Comparison of ENCODE assay signal across 28 mouse cellular contexts in genomic region chr2:31111685-31112084, GRCm38 (mm10). TPM values are rescaled to one million over a fixed set of nuclear protein-coding genes. Genes with fewer than 3 reads are reported as not detected.
DNase-seq lines count a peak whose midpoint lies in the region; ATAC-seq and TF ChIP-seq lines count a peak whose summit lies in the region.
"Had no signal": no experiment of that assay in that cellular context is flagged by ENCODE, and none has a peak within 500 bp of the region (broad histone marks: within the 10 kb centered on the region; RNA-seq: fewer than 3 reads in every experiment).

No protein-coding gene starts in this region.

- intact Hi-C loops in heart, postnatal 10 days (cut with DNase I): no loop called here

- peak overlapping the region; percentile 55 for H3K27ac ChIP-seq in embryonic facial prominence, embryonic 13.5 days
- H3K27ac ChIP-seq in embryonic facial prominence, embryonic 10.5 days (replicated peaks): no peak overlapping the region
- H3K27ac ChIP-seq in heart, embryonic 16.5 days (ENCODE audit: low read length): peak overlapping the region; percentile 43; the same call in 1 of the 2 replicates
- 0 out of 2 replicates have a peak overlapping the region, but pooled peaks have one; percentile 8 for H3K27ac ChIP-seq in liver, postnatal 0 days (ENCODE audit: low read depth)
- H3K27ac ChIP-seq in liver, embryonic 11.5 days (ENCODE audit: low read depth, low read length): no peak overlapping the region
- H3K27ac ChIP-seq: heart, embryonic 10.5 days; hindbrain, embryonic 12.5 days; hindbrain, postnatal 0 days; intestine, embryonic 15.5 days; liver, embryonic 14.5 days; stomach, embryonic 15.5 days had no signal

- ATAC-seq in embryonic facial prominence, embryonic 13.5 days (ENCODE audit: insufficient number of reproducible peaks, insufficient read depth, low FRiP score, low TSS enrichment, low read depth): no peak
- ATAC-seq in heart, embryonic 16.5 days (replicated peaks; ENCODE audit: extremely low read depth, insufficient read depth, low FRiP score): no peak
- no peak for ATAC-seq in liver, postnatal 0 days
- ATAC-seq in liver, embryonic 11.5 days (replicated peaks; ENCODE audit: low FRiP score): no peak
- ATAC-seq: forebrain, embryonic 16.5 days; hindbrain, postnatal 0 days; intestine, embryonic 15.5 days; Patski had no signal

- H3K9ac ChIP-seq in embryonic facial prominence, embryonic 13.5 days: no peak overlapping the region
- no peak overlapping the region for H3K9ac ChIP-seq in heart, embryonic 16.5 days (ENCODE audit: low read length)
- no peak overlapping the region for H3K9ac ChIP-seq in liver, postnatal 0 days (replicated peaks)
- H3K9ac ChIP-seq in liver, embryonic 11.5 days (ENCODE audit: low read depth, low read length): no peak overlapping the region
- H3K9ac ChIP-seq: hindbrain, embryonic 12.5 days; intestine, embryonic 15.5 days; liver, embryonic 14.5 days; lung, embryonic 14.5 days; stomach, embryonic 15.5 days had no signal

- H3K4me2 ChIP-seq in embryonic facial prominence, embryonic 13.5 days: no peak overlapping the region
- no peak overlapping the region for H3K4me2 ChIP-seq in heart, embryonic 16.5 days (ENCODE audit: low read depth, low read length)
- no peak overlapping the region for H3K4me2 ChIP-seq in liver, postnatal 0 days (ENCODE audit: low read depth, low read length)
- H3K4me2 ChIP-seq in liver, embryonic 11.5 days: no peak overlapping the region
- H3K4me2 ChIP-seq: hindbrain, embryonic 12.5 days; intestine, embryonic 15.5 days; lung, embryonic 14.5 days; stomach, embryonic 15.5 days had no signal

- H3K36me3 ChIP-seq in embryonic facial prominence, embryonic 13.5 days: no peaks in the 10 kb centered on the region
- peaks cover 5% of the 10 kb centered on the region; the same call in 1 of the 2 replicates for H3K36me3 ChIP-seq in embryonic facial prominence, embryonic 10.5 days (replicated peaks)
- H3K36me3 ChIP-seq in heart, embryonic 16.5 days (ENCODE audit: control insufficient read depth, insufficient read depth): no peaks in the 10 kb centered on the region
- no peaks in the 10 kb centered on the region for H3K36me3 ChIP-seq in liver, postnatal 0 days (replicated peaks; ENCODE audit: insufficient read depth, low read length)
- H3K36me3 ChIP-seq in liver, embryonic 11.5 days (ENCODE audit: control insufficient read depth, insufficient read depth, low read length): no peaks in the 10 kb centered on the region
- H3K36me3 ChIP-seq: hindbrain, embryonic 12.5 days; intestine, embryonic 15.5 days; stomach, embryonic 15.5 days had no signal

- no peak for TF ChIP-seq EP300 in liver, postnatal 0 days (IDR thresholded peaks at IDR 0.05; ENCODE audit: low read depth)

- WGBS in embryonic facial prominence, embryonic 13.5 days: 49% methylated on average over 6 of the region's 6 CpGs
- 85% methylated on average over 6 of the region's 6 CpGs for WGBS in embryonic facial prominence, embryonic 10.5 days
- WGBS in heart, embryonic 16.5 days: 50% methylated on average over 6 of the region's 6 CpGs
- WGBS in liver, postnatal 0 days (ENCODE audit: insufficient replicate concordance): 65% methylated on average over 6 of the region's 6 CpGs
- WGBS in liver, embryonic 11.5 days: 78% methylated on average over 6 of the region's 6 CpGs

- 0 out of 2 replicates have a peak, but pooled peaks cover 5% of the 10 kb centered on the region for H3K9me3 ChIP-seq in embryonic facial prominence, embryonic 13.5 days
- H3K9me3 ChIP-seq in embryonic facial prominence, embryonic 10.5 days: peaks cover 6% of the 10 kb centered on the region; the same call in 1 of the 2 replicates
- H3K9me3 ChIP-seq in heart, embryonic 16.5 days (replicated peaks; ENCODE audit: control insufficient read depth, low read length): peaks cover 5% of the 10 kb centered on the region
- H3K9me3 ChIP-seq in liver, postnatal 0 days (ENCODE audit: low read length): no peaks in the 10 kb centered on the region
- H3K9me3 ChIP-seq in liver, embryonic 11.5 days (ENCODE audit: control insufficient read depth, low read length): no peaks in the 10 kb centered on the region
- H3K9me3 ChIP-seq: G1E; heart, embryonic 10.5 days; intestine, embryonic 15.5 days; stomach, embryonic 15.5 days had no signal

- no peak for DNase-seq in embryonic facial prominence, embryonic 10.5 days (ENCODE audit: low spot score)
- no peak for DNase-seq in heart, postnatal 10 days
- DNase-seq in liver, postnatal 0 days: no peak
- DNase-seq in liver, embryonic 11.5 days (ENCODE audit: low spot score): no peak
- no peak for DNase-seq in spleen, adult 18-20 months
- DNase-seq in right cerebral cortex, postnatal 14 days: no peak
- DNase-seq: adrenal gland, postnatal 10 days; cerebellum, adult 11 months; cerebellum, adult 9-11 months; gastrocnemius, postnatal 14 days; heart, adult 11 months; heart, postnatal 14 days; kidney, adult 2 months; lung, embryonic 14.5 days; lung, postnatal 14 days; midbrain, embryonic 14.5 days; thymus, postnatal 14 days had no signal

- peaks cover 66% of the 10 kb centered on the region for H3K4me1 ChIP-seq in embryonic facial prominence, embryonic 13.5 days
- H3K4me1 ChIP-seq in embryonic facial prominence, embryonic 10.5 days: peaks cover 44% of the 10 kb centered on the region
- peaks cover 41% of the 10 kb centered on the region for H3K4me1 ChIP-seq in heart, embryonic 16.5 days (ENCODE audit: control insufficient read depth, insufficient read depth, low read length)
- H3K4me1 ChIP-seq in liver, postnatal 0 days (ENCODE audit: insufficient read depth): peaks cover 38% of the 10 kb centered on the region
- peaks cover 59% of the 10 kb centered on the region for H3K4me1 ChIP-seq in liver, embryonic 11.5 days (replicated peaks; ENCODE audit: control insufficient read depth, insufficient read depth, low read length)

- H3K4me3 ChIP-seq in embryonic facial prominence, embryonic 13.5 days: no peak overlapping the region
- H3K4me3 ChIP-seq in embryonic facial prominence, embryonic 10.5 days: no peak overlapping the region
- H3K4me3 ChIP-seq in heart, embryonic 16.5 days (ENCODE audit: low read length): no peak overlapping the region
- H3K4me3 ChIP-seq in liver, postnatal 0 days (ENCODE audit: low read depth, low read length): no peak overlapping the region
- H3K4me3 ChIP-seq in liver, embryonic 11.5 days (ENCODE audit: low read depth, low read length): no peak overlapping the region
- H3K4me3 ChIP-seq: heart, embryonic 10.5 days; hindbrain, embryonic 12.5 days; intestine, embryonic 15.5 days; stomach, embryonic 15.5 days had no signal

- TF ChIP-seq CTCF in liver, postnatal 0 days (IDR thresholded peaks at IDR 0.05; ENCODE audit: low read depth): no peak

- H3K27me3 ChIP-seq in embryonic facial prominence, embryonic 13.5 days: no peaks in the 10 kb centered on the region
- H3K27me3 ChIP-seq in embryonic facial prominence, embryonic 10.5 days (replicated peaks; ENCODE audit: low read depth, poor library complexity, severe bottlenecking): no peaks in the 10 kb centered on the region
- H3K27me3 ChIP-seq in heart, embryonic 16.5 days (ENCODE audit: control insufficient read depth, insufficient read depth, low read length): no peaks in the 10 kb centered on the region
- H3K27me3 ChIP-seq in liver, postnatal 0 days (ENCODE audit: insufficient read depth, low read length): no peaks in the 10 kb centered on the region
- no peaks in the 10 kb centered on the region for H3K27me3 ChIP-seq in liver, embryonic 11.5 days (replicated peaks; ENCODE audit: control insufficient read depth, insufficient read depth, low read length)
- H3K27me3 ChIP-seq: hindbrain, embryonic 12.5 days; intestine, embryonic 15.5 days; Patski; stomach, embryonic 15.5 days had no signal

RNA-seq across cellular contexts. Expression of gene Fnbp1, which starts 30.1 kb away (rescaled TPM):
- polyA plus RNA-seq in embryonic facial prominence, embryonic 13.5 days (2015; fragmentation: Nextera tagmentation; extraction: Ambion mirVana): 29.4 and 33.0 TPM in 2 replicates
- polyA plus RNA-seq in embryonic facial prominence, embryonic 10.5 days (2016; fragmentation: Nextera tagmentation; extraction: Ambion mirVana): 15.7 and 17.0 TPM in 2 replicates
- polyA plus RNA-seq in heart, embryonic 16.5 days (2015; fragmentation: Nextera tagmentation; extraction: Ambion mirVana): 20.3 and 23.7 TPM in 2 replicates
- 10 to 100 TPM; 48.6 to 60.9 TPM for total RNA-seq in heart, postnatal 10 days (2021)
- 4.1 and 4.5 TPM in 2 replicates for polyA plus RNA-seq in liver, postnatal 0 days (2015; fragmentation: Nextera tagmentation; extraction: Ambion mirVana)
- polyA plus RNA-seq in liver, embryonic 11.5 days (2014; fragmentation: Nextera tagmentation; extraction: Ambion mirVana): 19.3 and 20.6 TPM in 2 replicates

RNA-seq across cellular contexts. Expression of gene Gpr107, which starts 40.4 kb away (rescaled TPM):
- 39.8 and 42.8 TPM in 2 replicates for polyA plus RNA-seq in embryonic facial prominence, embryonic 13.5 days (2015; fragmentation: Nextera tagmentation; extraction: Ambion mirVana)
- polyA plus RNA-seq in embryonic facial prominence, embryonic 10.5 days (2016; fragmentation: Nextera tagmentation; extraction: Ambion mirVana): 28.7 and 32.4 TPM in 2 replicates
- 29.9 and 31.6 TPM in 2 replicates for polyA plus RNA-seq in heart, embryonic 16.5 days (2015; fragmentation: Nextera tagmentation; extraction: Ambion mirVana)
- 10 to 100 TPM; 42.1 to 42.3 TPM for total RNA-seq in heart, postnatal 10 days (2021)
- polyA plus RNA-seq in liver, postnatal 0 days (2015; fragmentation: Nextera tagmentation; extraction: Ambion mirVana): 9.2 and 9.8 TPM in 2 replicates
- polyA plus RNA-seq in liver, embryonic 11.5 days (2014; fragmentation: Nextera tagmentation; extraction: Ambion mirVana): 17.3 and 21.5 TPM in 2 replicates

Comparison
In these comparisons a context has a peak if more than half of its experiments do, and no peak if none do; other contexts are left out.
1. H3K27ac ChIP-seq: peak in embryonic facial prominence, embryonic 13.5 days (single experiment), heart, embryonic 16.5 days (single experiment) and liver, postnatal 0 days (single experiment); none in embryonic facial prominence, embryonic 10.5 days (single experiment) and liver, embryonic 11.5 days (single experiment).